10 mouse cellular contexts compared by ENCODE assay signal in genomic region chr15:101222897-101223482, GRCm38 (mm10). TPM values are rescaled to one million over a fixed set of nuclear protein-coding genes. Genes with fewer than 3 reads are reported as not detected.
A peak's percentile ranks its signal among the peaks of the same experiment; 100 is the strongest.
DNase-seq lines count a peak whose midpoint lies in the region; ATAC-seq and TF ChIP-seq lines count a peak whose summit lies in the region.
"Had no signal": no experiment of that assay in that cellular context is flagged by ENCODE, and none has a peak within 500 bp of the region (broad histone marks: within the 10 kb centered on the region; RNA-seq: fewer than 3 reads in every experiment).

No protein-coding gene starts in this region.

- TF ChIP-seq CTCF in kidney, adult 2 months (conservative IDR thresholded peaks at IDR 0.05; ENCODE audit: insufficient read depth, insufficient read length, low read depth, low read length) = no peak
- no peak for TF ChIP-seq CTCF in liver, postnatal 0 days (IDR thresholded peaks at IDR 0.05; ENCODE audit: low read depth)

- no peak for TF ChIP-seq EP300 in liver, postnatal 0 days (IDR thresholded peaks at IDR 0.05; ENCODE audit: low read depth)

- H3K27me3 ChIP-seq in heart, embryonic 13.5 days (replicated peaks) = peaks cover 35% of the 10 kb centered on the region
- peaks cover 19% of the 10 kb centered on the region for H3K27me3 ChIP-seq in neural tube, embryonic 12.5 days (replicated peaks)
- no peaks in the 10 kb centered on the region for H3K27me3 ChIP-seq in kidney, adult 2 months (replicated peaks; ENCODE audit: control insufficient read depth, insufficient read depth, low read length)
- peaks cover 44% of the 10 kb centered on the region for H3K27me3 ChIP-seq in liver, postnatal 0 days (ENCODE audit: insufficient read depth, low read length)

- ATAC-seq in heart, embryonic 13.5 days (ENCODE audit: extremely low read depth, insufficient number of reproducible peaks, low FRiP score, low TSS enrichment) = no peak
- ATAC-seq in common myeloid progenitor, adult 5-6 weeks (replicated peaks; ENCODE audit: low read depth, poor library complexity, severe bottlenecking) = peak; percentile 45
- no peak for ATAC-seq in neural tube, embryonic 12.5 days (ENCODE audit: low FRiP score, low read depth)
- no peak for ATAC-seq in liver, postnatal 0 days
- ATAC-seq: liver, embryonic 12.5 days had no signal

- no peak overlapping the region for H3K9ac ChIP-seq in heart, embryonic 13.5 days
- H3K9ac ChIP-seq in neural tube, embryonic 12.5 days = no peak overlapping the region
- H3K9ac ChIP-seq in liver, postnatal 0 days (replicated peaks) = no peak overlapping the region

- H3K4me2 ChIP-seq in heart, embryonic 13.5 days = peak overlapping the region; percentile 93; the same call in 1 of the 2 replicates
- H3K4me2 ChIP-seq in neural tube, embryonic 12.5 days (replicated peaks) = peak overlapping the region; percentile 93
- no peak overlapping the region for H3K4me2 ChIP-seq in liver, postnatal 0 days (ENCODE audit: low read depth, low read length)

- H3K36me3 ChIP-seq in heart, embryonic 13.5 days = no peaks in the 10 kb centered on the region
- H3K36me3 ChIP-seq in neural tube, embryonic 12.5 days = no peaks in the 10 kb centered on the region
- H3K36me3 ChIP-seq in kidney, adult 2 months (ENCODE audit: control insufficient read depth, insufficient read depth, low read length) = no peaks in the 10 kb centered on the region
- H3K36me3 ChIP-seq in liver, postnatal 0 days (replicated peaks; ENCODE audit: insufficient read depth, low read length) = no peaks in the 10 kb centered on the region
- H3K36me3 ChIP-seq: liver, embryonic 12.5 days had no signal

- no peak overlapping the region; the same call in 1 of the 2 replicates for H3K4me3 ChIP-seq in heart, embryonic 13.5 days
- no peak overlapping the region for H3K4me3 ChIP-seq in neural tube, embryonic 12.5 days
- H3K4me3 ChIP-seq in kidney, adult 2 months (ENCODE audit: insufficient read depth, low read depth, low read length) = no peak overlapping the region
- H3K4me3 ChIP-seq in liver, postnatal 0 days (ENCODE audit: low read depth, low read length) = no peak overlapping the region

- H3K27ac ChIP-seq in heart, embryonic 13.5 days (replicated peaks) = no peak overlapping the region
- H3K27ac ChIP-seq in neural tube, embryonic 12.5 days = no peak overlapping the region
- H3K27ac ChIP-seq in kidney, adult 2 months (ENCODE audit: insufficient read depth, low read depth, low read length) = no peak overlapping the region
- H3K27ac ChIP-seq in liver, postnatal 0 days (ENCODE audit: low read depth) = no peak overlapping the region
- H3K27ac ChIP-seq: liver, embryonic 12.5 days had no signal

- peaks cover 52% of the 10 kb centered on the region for H3K4me1 ChIP-seq in heart, embryonic 13.5 days
- peaks cover 45% of the 10 kb centered on the region for H3K4me1 ChIP-seq in neural tube, embryonic 12.5 days
- H3K4me1 ChIP-seq in kidney, adult 2 months (ENCODE audit: control insufficient read depth, insufficient read depth, low read length) = no peaks in the 10 kb centered on the region; the same call in 1 of the 2 replicates
- H3K4me1 ChIP-seq in liver, postnatal 0 days (ENCODE audit: insufficient read depth) = peaks cover 12% of the 10 kb centered on the region; the same call in 1 of the 2 replicates

- no peak for DNase-seq in heart, postnatal 14 days
- DNase-seq in induced T-regulatory cell, adult 2 months (ENCODE audit: low read depth) = peak; percentile 60
- no peak for DNase-seq in kidney, adult 2 months
- no peak for DNase-seq in embryo, embryonic 10 days (ENCODE audit: low spot score)
- no peak for DNase-seq in liver, postnatal 0 days
- DNase-seq: thymus, postnatal 25 days had no signal

- TF ChIP-seq POLR2A in kidney, adult 2 months (IDR thresholded peaks at IDR 0.05; ENCODE audit: low read depth, low read length) = no peak

- intact Hi-C loops in heart, postnatal 14 days (cut with DNase I) = loop anchor here (1.0 to 5.0 kb wide), 3 partner anchors 10 to 94 kb away; partner anchors contain the start of gene Atg101

- H3K9me3 ChIP-seq in heart, embryonic 13.5 days = no peaks in the 10 kb centered on the region
- no peaks in the 10 kb centered on the region for H3K9me3 ChIP-seq in neural tube, embryonic 12.5 days
- H3K9me3 ChIP-seq in liver, postnatal 0 days (ENCODE audit: low read length) = no peaks in the 10 kb centered on the region
- H3K9me3 ChIP-seq: liver, embryonic 12.5 days had no signal

- WGBS in heart, embryonic 13.5 days = 42% methylated on average over 13 of the region's 13 CpGs
- WGBS in neural tube, embryonic 12.5 days = 42% methylated on average over 13 of the region's 13 CpGs
- WGBS in kidney, adult 2 months = 76% methylated on average over 13 of the region's 13 CpGs
- WGBS in liver, postnatal 0 days (ENCODE audit: insufficient replicate concordance) = 27% methylated on average over 13 of the region's 13 CpGs

RNA-seq across cellular contexts. Expression of gene Grasp, which starts 1.0 kb away (rescaled TPM):
- polyA plus RNA-seq in heart, embryonic 13.5 days (2015; fragmentation: Nextera tagmentation; extraction: Ambion mirVana) = 3.8 and 4.4 TPM in 2 replicates
- 10 to 100 TPM; 12.9 to 14.0 TPM for total RNA-seq in heart, postnatal 14 days (2021)
- 2.1 and 4.7 TPM in 2 replicates for total RNA-seq in common myeloid progenitor, adult 5-6 weeks (2017)
- polyA plus RNA-seq in neural tube, embryonic 12.5 days (2016; fragmentation: Nextera tagmentation; extraction: Ambion mirVana) = 9.2 and 13.8 TPM in 2 replicates
- 6.2 and 7.0 TPM in 2 replicates for polyA plus RNA-seq in kidney, adult 2 months (2012; rRNA removed)
- polyA plus RNA-seq in liver, postnatal 0 days (2015; fragmentation: Nextera tagmentation; extraction: Ambion mirVana) = 0.35 and 0.54 TPM in 2 replicates

RNA-seq across cellular contexts. Expression of gene Nr4a1, which starts 31.1 kb away (rescaled TPM):
- polyA plus RNA-seq in heart, embryonic 13.5 days (2015; fragmentation: Nextera tagmentation; extraction: Ambion mirVana) = 10.4 and 10.8 TPM in 2 replicates
- 10 to 100 TPM; 14.0 to 63.1 TPM for total RNA-seq in heart, postnatal 14 days (2021)
- 24.2 and 32.7 TPM in 2 replicates for total RNA-seq in common myeloid progenitor, adult 5-6 weeks (2017)
- 6.8 and 7.5 TPM in 2 replicates for polyA plus RNA-seq in neural tube, embryonic 12.5 days (2016; fragmentation: Nextera tagmentation; extraction: Ambion mirVana)
- 4.9 and 5.7 TPM in 2 replicates for polyA plus RNA-seq in kidney, adult 2 months (2012; rRNA removed)
- polyA plus RNA-seq in liver, postnatal 0 days (2015; fragmentation: Nextera tagmentation; extraction: Ambion mirVana) = 0.96 and 1.1 TPM in 2 replicates

RNA-seq across cellular contexts. Expression of gene Acvr1b, which starts 49.1 kb away (rescaled TPM):
- polyA plus RNA-seq in heart, embryonic 13.5 days (2015; fragmentation: Nextera tagmentation; extraction: Ambion mirVana) = 5.4 and 6.0 TPM in 2 replicates
- 10 to 100 TPM; 14.5 to 14.7 TPM for total RNA-seq in heart, postnatal 14 days (2021)
- total RNA-seq in common myeloid progenitor, adult 5-6 weeks (2017) = 11.6 and 13.4 TPM in 2 replicates
- polyA plus RNA-seq in neural tube, embryonic 12.5 days (2016; fragmentation: Nextera tagmentation; extraction: Ambion mirVana) = 15.9 and 17.6 TPM in 2 replicates
- polyA plus RNA-seq in kidney, adult 2 months (2012; rRNA removed) = 37.0 and 37.2 TPM in 2 replicates
- 2.2 TPM in 2 replicates for polyA plus RNA-seq in liver, postnatal 0 days (2015; fragmentation: Nextera tagmentation; extraction: Ambion mirVana)
